Mouse (Mus musculus) embryo, embryonic 10.5 days (tissue): ENCODE results near the gene Ddc.

ENCODE experiments used
- DNase-seq: peaks from one replicate; pipeline ENCODE4 v3.0.0-alpha.2; 2015; ENCODE audit warnings: low spot score

Ddc gene

GRCm38 (mm10) chr11:11781728-11782127, 116.2 kb downstream of the Ddc start:
- no peak for DNase-seq

GRCm38 (mm10) chr11:11778345-11778744, 119.6 kb downstream of the Ddc start:
- DNase-seq, result no peak

DNA sequence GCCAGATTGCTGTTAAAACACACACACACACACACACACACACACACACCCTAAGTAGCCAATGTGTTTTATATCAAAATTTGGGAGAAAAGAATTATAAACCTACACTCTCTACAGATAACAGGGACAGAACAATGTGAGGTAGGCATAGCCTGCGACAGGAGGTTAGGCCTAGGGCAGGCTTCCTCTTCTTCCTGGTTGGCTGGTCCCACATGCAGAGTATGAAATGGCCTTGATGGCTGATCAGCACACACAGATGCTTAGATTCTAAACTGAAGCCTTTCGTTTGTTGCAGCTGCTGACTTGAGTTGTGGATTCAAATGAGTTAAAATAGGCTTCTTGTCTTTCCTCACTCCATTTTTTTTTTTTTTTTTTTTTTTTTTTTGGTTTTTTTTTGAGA, 120.1 kb downstream of the Ddc start:
- DNase-seq, result no peak

GRCm38 (mm10) chr11:11777246-11777645, 120.7 kb downstream of the Ddc start:
- DNase-seq, result no peak

GRCm38 (mm10) chr11:11776822-11777174, 121.1 kb downstream of the Ddc start:
- no peak for DNase-seq

DNA sequence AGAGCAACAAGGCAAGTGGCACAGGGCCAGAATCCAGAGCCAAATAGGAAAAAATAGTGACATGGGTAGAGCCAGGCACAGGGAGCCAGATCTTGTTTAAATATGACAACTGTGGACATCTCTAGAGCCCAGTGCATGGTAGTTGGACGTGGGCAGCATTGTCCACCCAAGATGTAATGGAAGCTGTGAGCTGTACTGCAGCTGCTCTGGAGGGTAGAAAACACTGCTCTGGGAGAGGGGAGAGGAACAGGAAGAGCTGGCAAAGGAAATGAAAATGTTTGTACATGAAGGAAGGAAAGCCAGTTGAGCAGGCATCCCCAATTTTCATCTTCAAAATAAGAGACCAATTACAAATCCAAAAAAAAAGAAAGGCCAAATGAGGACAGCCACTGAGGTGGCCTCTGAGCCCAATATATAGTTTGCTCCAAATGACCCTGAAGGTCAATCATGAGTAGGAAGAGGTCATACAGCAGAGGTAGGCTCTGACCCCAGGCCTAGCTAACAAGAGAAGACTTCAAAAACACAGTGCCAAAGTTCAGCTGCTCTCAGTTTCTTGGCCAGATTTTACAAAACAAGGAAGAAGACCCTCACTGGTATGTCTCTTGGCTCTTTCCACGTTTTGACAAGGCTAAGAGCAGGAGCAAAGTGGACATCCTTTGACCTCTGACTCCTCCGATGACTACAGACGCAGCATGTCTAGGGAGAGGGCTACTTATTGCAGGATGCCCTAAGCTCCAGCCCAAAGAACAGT, 121.7 kb downstream of the Ddc start:
- DNase-seq, result no peak

DNA sequence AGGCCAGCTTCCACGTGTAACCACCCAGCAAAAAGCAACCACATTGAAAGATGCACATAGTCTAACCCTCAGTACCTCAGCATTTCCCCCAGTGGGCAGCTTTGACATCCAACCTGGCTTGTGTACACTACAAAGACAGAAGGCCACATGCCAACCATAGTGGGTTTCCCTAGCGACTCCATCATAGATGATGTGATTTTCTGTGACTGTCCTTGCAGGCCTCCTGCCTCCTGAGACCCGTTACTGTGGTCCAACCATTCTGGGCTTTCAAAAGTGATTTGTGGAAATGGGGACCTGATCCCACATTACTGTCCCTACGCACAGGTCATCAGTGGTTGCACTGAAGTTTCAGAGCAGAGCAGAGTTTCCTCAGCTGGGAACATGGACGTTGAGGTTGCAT, 123.1 kb downstream of the Ddc start:
- DNase-seq, result no peak

DNA sequence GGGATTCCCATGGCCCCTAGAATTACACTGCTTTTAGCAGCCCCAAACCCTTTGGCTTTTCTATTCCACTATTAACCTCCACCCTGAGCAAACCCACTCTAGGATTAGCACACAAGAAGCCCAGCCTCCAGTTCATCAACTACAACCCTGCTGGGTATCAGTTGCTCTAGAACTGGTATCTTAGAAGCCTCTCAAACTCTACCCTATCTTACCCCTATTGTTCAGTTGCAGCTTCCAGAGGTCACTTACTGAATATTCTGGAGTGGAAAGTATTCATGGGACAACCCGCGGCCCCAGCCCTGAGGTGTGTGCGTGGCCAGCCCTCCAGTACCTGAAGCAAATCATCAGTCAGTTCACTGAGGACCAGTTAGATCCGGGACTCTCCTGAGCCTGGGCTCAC, 123.6 kb downstream of the Ddc start:
- no peak for DNase-seq

GRCm38 (mm10) chr11:11772196-11772595, 125.7 kb downstream of the Ddc start:
- DNase-seq, result no peak

DNA sequence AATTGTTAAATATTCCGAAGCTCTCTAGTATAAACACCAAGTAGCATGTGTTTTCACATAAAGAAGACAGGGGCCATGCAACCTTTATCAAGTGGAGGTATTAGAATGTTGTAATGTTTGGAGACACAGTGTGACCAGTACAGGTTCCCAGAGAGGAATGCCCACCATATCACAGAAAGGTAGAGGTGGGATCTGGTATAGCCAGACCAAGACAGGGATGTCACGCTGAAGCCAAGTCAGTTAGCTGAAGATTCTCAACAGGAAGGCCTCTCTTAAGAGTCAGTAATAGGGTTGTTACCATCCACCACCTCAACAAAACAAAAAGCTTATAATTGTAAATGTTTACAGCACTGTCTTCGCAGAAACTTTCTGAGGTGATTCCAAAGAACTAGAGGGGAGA, 127.3 kb downstream of the Ddc start:
- DNase-seq, result no peak

GRCm38 (mm10) chr11:11769281-11769680, 128.7 kb downstream of the Ddc start:
- DNase-seq, result no peak

DNA sequence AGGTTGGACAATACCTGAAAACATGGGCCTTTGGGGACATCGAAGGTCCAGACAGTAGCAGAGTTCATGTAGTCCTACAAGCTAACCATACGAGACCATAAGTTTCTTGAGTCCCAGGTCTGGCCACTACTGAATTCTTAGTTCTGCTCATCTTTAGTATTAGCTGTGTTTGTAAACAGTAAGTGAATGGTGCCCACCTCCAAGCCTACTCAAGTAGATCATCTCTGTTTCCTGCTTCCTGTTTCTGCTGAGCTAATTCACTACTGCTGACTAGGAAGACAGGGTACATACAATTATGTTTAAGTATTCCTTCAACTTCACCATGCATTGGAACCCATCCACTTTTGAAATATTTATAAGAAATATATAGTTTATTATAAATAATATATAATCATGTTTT, 129.9 kb downstream of the Ddc start:
- no peak for DNase-seq

- DNase-seq, result no peak
These were observed 131.2 kb downstream of the Ddc start for GRCm38 (mm10) chr11:11766736-11767135.

- no peak for DNase-seq
These were observed 131.8 kb downstream of the Ddc start for GRCm38 (mm10) chr11:11766105-11766504.

GRCm38 (mm10) chr11:11765414-11765813, 132.5 kb downstream of the Ddc start:
- DNase-seq, result no peak
